Mouse (Mus musculus): ENCODE results near the gene Olfr1432. TPM values are rescaled to one million over a fixed set of nuclear protein-coding genes. Genes with fewer than 3 reads are reported as not detected.
"Not testable (repeated sequence)": the region's sequence is repeated elsewhere in the genome, so short reads cannot be mapped to it uniquely, and the experiment has no call there.

Gene Olfr1432
- not detected in 2 replicates for polyA plus RNA-seq (2015; fragmentation: Nextera tagmentation; extraction: Ambion mirVana)

GRCm38 (mm10) chr19:12232496-12232895 lies at the start of gene Olfr1432:
Gene Olfr1432 (minus strand): TSS chr19:12232596.
- H3K9ac ChIP-seq (replicated peaks); H3K27me3 ChIP-seq (replicated peaks); H3K4me2 ChIP-seq; H3K4me1 ChIP-seq; ATAC-seq (ENCODE audit: low FRiP score); H3K4me3 ChIP-seq (replicated peaks); H3K9me3 ChIP-seq (replicated peaks); H3K27ac ChIP-seq (replicated peaks); H3K36me3 ChIP-seq: not testable (repeated sequence)

GRCm38 (mm10) chr19:12279554-12279953 lies 47.2 kb upstream of the Olfr1432 start, which contains the start of gene Olfr1434:
Gene Olfr1434 (plus strand): TSS chr19:12279854.
- Histone ChIP-seq H3K27me3 (replicated peaks) (no peaks in the 10 kb centered on the region), H3K4me1 (no peaks in the 10 kb centered on the region), H3K9me3 (replicated peaks) (no peaks in the 10 kb centered on the region), H3K27ac (replicated peaks) (no peak within 1 kb of the TSS), H3K9ac (replicated peaks) (no peak within 1 kb of the TSS), H3K4me2 (no peak within 1 kb of the TSS), H3K36me3 (no peaks in the 10 kb centered on the region), H3K4me3 (replicated peaks) (no peak within 1 kb of the TSS)
- WGBS = 81% methylated on average over 2 of the region's 2 CpGs
- ATAC-seq (ENCODE audit: low FRiP score) = no peak

- ATAC-seq (ENCODE audit: low FRiP score) = no peak
- WGBS = 61% methylated on average over 1 of the region's 1 CpGs
- Histone ChIP-seq H3K4me1 (no peaks in the 10 kb centered on the region), H3K27ac (replicated peaks) (no peak within 1 kb of the TSS), H3K9me3 (replicated peaks) (no peaks in the 10 kb centered on the region), H3K27me3 (replicated peaks) (no peaks in the 10 kb centered on the region), H3K9ac (replicated peaks) (no peak within 1 kb of the TSS), H3K4me3 (replicated peaks) (no peak within 1 kb of the TSS), H3K36me3 (no peaks in the 10 kb centered on the region), H3K4me2 (no peak within 1 kb of the TSS)
Measured at GRCm38 (mm10) chr19:12260732-12261131, 28.3 kb upstream of the Olfr1432 start, which contains the start of gene Olfr235. Gene Olfr235 (plus strand): TSS chr19:12261032.

DNA sequence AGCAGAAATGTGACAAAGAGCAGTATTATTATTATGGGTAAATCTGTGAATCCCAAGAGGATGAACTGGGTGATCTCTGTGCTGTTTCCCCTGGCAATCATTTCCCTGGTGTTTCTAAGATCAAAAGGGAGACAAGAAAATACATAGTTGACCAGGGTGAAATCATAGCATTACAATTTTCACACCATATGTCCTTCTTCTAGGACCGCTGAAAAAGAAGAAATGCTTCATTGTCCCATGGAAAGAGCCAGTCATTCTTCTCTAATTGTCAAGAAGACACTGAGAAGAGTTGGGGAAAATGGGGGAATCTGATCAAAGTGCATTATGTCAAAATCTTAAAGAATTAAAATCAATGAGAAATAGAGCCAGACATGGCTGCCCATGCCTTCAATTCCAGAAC lies 9.2 kb upstream of the Olfr1432 start, which contains the start of gene Olfr262:
Olfr262 (minus strand) TSS at position 101 of the 400 bp plus-strand sequence.
- Histone ChIP-seq H3K9me3 (replicated peaks) (no peaks in the 10 kb centered on the region), H3K9ac (replicated peaks) (no peak within 1 kb of the TSS), H3K36me3 (no peaks in the 10 kb centered on the region), H3K4me2 (no peak within 1 kb of the TSS), H3K27ac (replicated peaks) (no peak within 1 kb of the TSS), H3K4me1 (no peaks in the 10 kb centered on the region), H3K27me3 (replicated peaks) (no peaks in the 10 kb centered on the region), H3K4me3 (replicated peaks) (no peak within 1 kb of the TSS)
- 94% methylated on average over 1 of the region's 1 CpGs for WGBS
- ATAC-seq (ENCODE audit: low FRiP score) = no peak

GRCm38 (mm10) chr19:12200334-12200733 lies 32.1 kb downstream of the Olfr1432 start, which contains the start of gene Olfr1431:
Gene Olfr1431 (plus strand): TSS chr19:12200634.
- H3K36me3 ChIP-seq = no peaks in the 10 kb centered on the region
- no peaks in the 10 kb centered on the region for H3K4me1 ChIP-seq
- no peak within 1 kb of the TSS for H3K9ac ChIP-seq (replicated peaks)
- no peak within 1 kb of the TSS for H3K4me3 ChIP-seq (replicated peaks)
- no peaks in the 10 kb centered on the region for H3K9me3 ChIP-seq (replicated peaks)
- H3K27ac ChIP-seq (replicated peaks) = no peak within 1 kb of the TSS
- WGBS = 79% methylated on average over 1 of the region's 1 CpGs
- no peak within 1 kb of the TSS for H3K4me2 ChIP-seq
- H3K27me3 ChIP-seq (replicated peaks) = no peaks in the 10 kb centered on the region
- no peak for ATAC-seq (ENCODE audit: low FRiP score)

DNA sequence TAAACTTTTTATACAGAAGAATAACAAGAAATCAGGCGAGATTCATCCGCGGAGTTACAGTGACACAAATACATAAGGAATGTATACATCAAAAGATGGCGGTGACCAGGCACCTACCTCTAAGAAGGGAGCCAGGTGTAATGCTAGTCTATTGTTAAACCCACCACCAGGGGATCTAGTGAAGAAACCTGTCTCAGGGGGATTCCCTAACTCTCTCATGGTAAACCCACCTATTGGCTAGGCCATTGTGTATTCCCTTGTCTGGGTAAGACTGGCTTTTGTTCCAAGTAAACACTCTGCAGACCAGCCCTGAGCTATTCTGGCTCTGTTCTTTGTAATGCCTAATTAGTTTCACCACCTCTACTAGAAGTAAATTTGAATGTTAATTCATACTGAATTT lies 33.3 kb downstream of the Olfr1432 start:
- H3K36me3 ChIP-seq; H3K4me3 ChIP-seq (replicated peaks); H3K9ac ChIP-seq (replicated peaks); H3K27ac ChIP-seq (replicated peaks); H3K4me2 ChIP-seq; H3K27me3 ChIP-seq (replicated peaks); ATAC-seq (ENCODE audit: low FRiP score); H3K9me3 ChIP-seq (replicated peaks); H3K4me1 ChIP-seq: not testable (repeated sequence)
- WGBS = 88% methylated on average over 4 of the region's 4 CpGs

Other genes starting within 250 kb of the Olfr1432 start
- gene Olfr1423, start 191.3 kb downstream of the Olfr1432 start, polyA plus RNA-seq (2015; fragmentation: Nextera tagmentation; extraction: Ambion mirVana) = not detected in 2 replicates
- gene Olfr1424, start 169.9 kb downstream of the Olfr1432 start, polyA plus RNA-seq (2015; fragmentation: Nextera tagmentation; extraction: Ambion mirVana) = not detected in 2 replicates
- not detected in 2 replicates for gene Olfr1425, start 154.9 kb downstream of the Olfr1432 start, polyA plus RNA-seq (2015; fragmentation: Nextera tagmentation; extraction: Ambion mirVana)
- not detected in 2 replicates for gene Olfr1426, start 140.6 kb downstream of the Olfr1432 start, polyA plus RNA-seq (2015; fragmentation: Nextera tagmentation; extraction: Ambion mirVana)
- gene Olfr1427, start 129.3 kb downstream of the Olfr1432 start, polyA plus RNA-seq (2015; fragmentation: Nextera tagmentation; extraction: Ambion mirVana) = not detected in 2 replicates
- not detected in 2 replicates for gene Olfr1428, start 116.7 kb downstream of the Olfr1432 start, polyA plus RNA-seq (2015; fragmentation: Nextera tagmentation; extraction: Ambion mirVana)
- not detected in 2 replicates for gene Olfr76, start 109.4 kb downstream of the Olfr1432 start, polyA plus RNA-seq (2015; fragmentation: Nextera tagmentation; extraction: Ambion mirVana)
- not detected in 2 replicates for gene Olfr1555-ps1, start 62.5 kb downstream of the Olfr1432 start, polyA plus RNA-seq (2015; fragmentation: Nextera tagmentation; extraction: Ambion mirVana)
- gene Olfr1431, start 32.0 kb downstream of the Olfr1432 start, polyA plus RNA-seq (2015; fragmentation: Nextera tagmentation; extraction: Ambion mirVana) = not detected in 2 replicates
- not detected in 2 replicates for gene Olfr262, start 9.1 kb upstream of the Olfr1432 start, polyA plus RNA-seq (2015; fragmentation: Nextera tagmentation; extraction: Ambion mirVana)
- not detected in 2 replicates for gene Olfr235, start 28.4 kb upstream of the Olfr1432 start, polyA plus RNA-seq (2015; fragmentation: Nextera tagmentation; extraction: Ambion mirVana)
- not detected in 2 replicates for gene Olfr1434, start 47.3 kb upstream of the Olfr1432 start, polyA plus RNA-seq (2015; fragmentation: Nextera tagmentation; extraction: Ambion mirVana)
- gene Olfr1436, start 66.5 kb upstream of the Olfr1432 start, polyA plus RNA-seq (2015; fragmentation: Nextera tagmentation; extraction: Ambion mirVana) = not detected in 2 replicates
- gene Olfr1437, start 92.5 kb upstream of the Olfr1432 start, polyA plus RNA-seq (2015; fragmentation: Nextera tagmentation; extraction: Ambion mirVana) = not detected in 2 replicates
- not detected in 2 replicates for gene Olfr1438-ps1, start 103.3 kb upstream of the Olfr1432 start, polyA plus RNA-seq (2015; fragmentation: Nextera tagmentation; extraction: Ambion mirVana)
- not detected in 2 replicates for gene Olfr1440, start 154.7 kb upstream of the Olfr1432 start, polyA plus RNA-seq (2015; fragmentation: Nextera tagmentation; extraction: Ambion mirVana)
- not detected in 2 replicates for gene Olfr1441, start 184.8 kb upstream of the Olfr1432 start, polyA plus RNA-seq (2015; fragmentation: Nextera tagmentation; extraction: Ambion mirVana)
- gene Pfpl, start 195.3 kb upstream of the Olfr1432 start, polyA plus RNA-seq (2015; fragmentation: Nextera tagmentation; extraction: Ambion mirVana) = not detected in 2 replicates
- gene Mpeg1, start 228.2 kb upstream of the Olfr1432 start, polyA plus RNA-seq (2015; fragmentation: Nextera tagmentation; extraction: Ambion mirVana) = 0.61 and 0.88 TPM in 2 replicates

Measured in neural tube, embryonic 15.5 days (tissue).